Mouse (Mus musculus) hindbrain, embryonic 15.5 days (tissue): ENCODE results near the gene Scd1. TPM values are rescaled to one million over a fixed set of nuclear protein-coding genes. Genes with fewer than 3 reads are reported as not detected.

ENCODE experiments used
- ATAC-seq: fragments of 200-750 bp; cut with Nextera tagmentation; 2 replicates; pipeline ENCODE4 v1.8.0; 2017; ENCODE audit warnings: low read depth, moderate number of reproducible peaks, moderate TSS enrichment; ENCODE audit not compliant: low FRiP score
- H3K27ac ChIP-seq: fragments of 300-500 bp; sonication (generic); replicated peaks from 2 replicates; pipeline ENCODE4 v1.5.1; 2015; ENCODE audit warnings: mild to moderate bottlenecking, inconsistent platforms
- H3K27me3 ChIP-seq: fragments of 300-500 bp; sonication (generic); 2 replicates; pipeline ENCODE4 v1.6.1; 2015; ENCODE audit warnings: control low read depth, inconsistent platforms
- H3K36me3 ChIP-seq: fragments of 300-500 bp; sonication (generic); 2 replicates; pipeline ENCODE4 v1.6.1; 2015; ENCODE audit warnings: control low read depth, inconsistent platforms
- H3K4me1 ChIP-seq: fragments of 300-500 bp; sonication (generic); replicated peaks from 2 replicates; pipeline ENCODE4 v1.6.1; 2015; ENCODE audit warnings: control low read depth, inconsistent platforms
- H3K4me2 ChIP-seq: fragments of 300-500 bp; sonication (generic); 2 replicates; pipeline ENCODE4 v1.6.1; 2015; ENCODE audit warnings: moderate library complexity, mild to moderate bottlenecking, inconsistent platforms
- H3K4me3 ChIP-seq: fragments of 300-500 bp; sonication (generic); 2 replicates; pipeline ENCODE4 v1.5.1; 2015; ENCODE audit warnings: mild to moderate bottlenecking, inconsistent platforms
- H3K9ac ChIP-seq: fragments of 300-500 bp; sonication (generic); 2 replicates; pipeline ENCODE4 v1.6.1; 2015; ENCODE audit warnings: inconsistent platforms
- H3K9me3 ChIP-seq: fragments of 300-500 bp; sonication (generic); 2 replicates; pipeline ENCODE4 v1.6.1; 2016; ENCODE audit warnings: control low read depth, inconsistent platforms
- WGBS: fragments of 180-500 bp; shearing (Covaris S2); methylation state at CpG from one replicate; pipeline ENCODE4 v1.1.7; 2015; 5-methylcytosine and 5-hydroxymethylcytosine counted together
- polyA plus RNA-seq: library from polyadenylated mRNA; unstranded; fragments of >200 nt; fragmentation: Nextera tagmentation; extraction: Ambion mirVana; gene quantifications from 2 replicates; pipeline ENCODE4 v1.2.1, GENCODE M21; 2015

The Scd1 gene
- polyA plus RNA-seq, 1 experiment from 2014 or later = 9.1 TPM

- Histone ChIP-seq H3K4me3 (no peak overlapping the region), H3K27ac (no peak overlapping the region), H3K4me1 (no peaks in the 10 kb centered on the region), H3K4me2 (no peak overlapping the region), H3K9ac (no peak overlapping the region), H3K9me3 (no peaks in the 10 kb centered on the region), H3K27me3 (no peaks in the 10 kb centered on the region), H3K36me3 (peaks cover 29% of the 10 kb centered on the region; the same call in 1 of the 2 replicates)
- WGBS = 88% methylated on average over 7 of the region's 7 CpGs
- ATAC-seq = no peak
Observed at GRCm38 (mm10) chr19:44394972-44395371, 12.7 kb downstream of the Scd1 start.

- Histone ChIP-seq H3K27ac (no peak overlapping the region), H3K36me3 (peaks cover 23% of the 10 kb centered on the region; the same call in 1 of the 2 replicates), H3K4me1 (peaks cover 6% of the 10 kb centered on the region), H3K4me2 (no peak overlapping the region), H3K9me3 (no peaks in the 10 kb centered on the region), H3K9ac (no peak overlapping the region), H3K27me3 (no peaks in the 10 kb centered on the region), H3K4me3 (no peak overlapping the region)
- whole genome bisulfite sequencing = 85% methylated on average over 5 of the region's 5 CpGs
- no peak for ATAC-seq
Observed at GRCm38 (mm10) chr19:44393962-44394422, 13.7 kb downstream of the Scd1 start.

DNA sequence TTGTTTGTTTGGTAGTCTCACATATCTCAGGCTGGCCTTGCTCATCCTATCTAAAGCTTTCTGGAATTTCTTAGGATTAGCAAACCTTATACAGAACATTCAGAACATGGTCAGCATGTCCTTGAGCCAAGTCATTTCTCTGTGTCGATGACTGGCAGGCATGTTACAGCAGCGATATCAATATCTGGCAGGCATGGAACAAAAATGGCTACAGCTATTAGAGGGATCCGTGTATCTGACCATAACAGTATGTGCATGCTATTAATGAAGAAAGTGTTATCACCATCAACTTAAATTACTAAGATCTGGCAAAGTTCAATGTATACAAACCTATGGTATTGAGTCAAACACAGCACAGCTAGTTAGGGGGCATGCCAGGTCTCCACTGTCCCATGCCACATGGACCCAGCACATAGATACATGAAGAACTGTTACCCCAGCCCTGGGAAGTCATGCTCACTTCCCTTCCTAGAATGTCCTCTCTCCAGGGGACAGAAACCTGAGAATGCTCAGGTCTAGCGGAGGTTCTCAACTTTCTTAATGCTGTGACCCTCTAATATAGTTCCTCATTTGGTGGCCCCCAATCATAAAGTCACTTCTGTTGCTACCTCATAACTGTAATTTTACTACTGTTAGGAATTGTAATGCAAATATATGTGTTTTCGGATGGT is 15.2 kb downstream of the Scd1 start:
- H3K27ac ChIP-seq = no peak overlapping the region
- no peaks in the 10 kb centered on the region for H3K9me3 ChIP-seq
- H3K4me1 ChIP-seq = peaks cover 15% of the 10 kb centered on the region
- WGBS = 88% methylated on average over 5 of the region's 5 CpGs
- H3K4me3 ChIP-seq = no peak overlapping the region
- no peak for ATAC-seq
- H3K9ac ChIP-seq = no peak overlapping the region
- H3K36me3 ChIP-seq = peaks cover 15% of the 10 kb centered on the region; the same call in 1 of the 2 replicates
- no peaks in the 10 kb centered on the region for H3K27me3 ChIP-seq
- no peak overlapping the region for H3K4me2 ChIP-seq

- no peaks in the 10 kb centered on the region for H3K27me3 ChIP-seq
- no peak for ATAC-seq
- no peaks in the 10 kb centered on the region for H3K9me3 ChIP-seq
- no peak overlapping the region for H3K9ac ChIP-seq
- H3K4me1 ChIP-seq = peaks cover 15% of the 10 kb centered on the region
- WGBS = 91% methylated on average over 4 of the region's 4 CpGs
- H3K4me2 ChIP-seq = no peak overlapping the region
- peaks cover 10% of the 10 kb centered on the region; the same call in 1 of the 2 replicates for H3K36me3 ChIP-seq
- H3K27ac ChIP-seq = no peak overlapping the region
- H3K4me3 ChIP-seq = no peak overlapping the region
Observed at GRCm38 (mm10) chr19:44391856-44392255, 15.8 kb downstream of the Scd1 start.

DNA sequence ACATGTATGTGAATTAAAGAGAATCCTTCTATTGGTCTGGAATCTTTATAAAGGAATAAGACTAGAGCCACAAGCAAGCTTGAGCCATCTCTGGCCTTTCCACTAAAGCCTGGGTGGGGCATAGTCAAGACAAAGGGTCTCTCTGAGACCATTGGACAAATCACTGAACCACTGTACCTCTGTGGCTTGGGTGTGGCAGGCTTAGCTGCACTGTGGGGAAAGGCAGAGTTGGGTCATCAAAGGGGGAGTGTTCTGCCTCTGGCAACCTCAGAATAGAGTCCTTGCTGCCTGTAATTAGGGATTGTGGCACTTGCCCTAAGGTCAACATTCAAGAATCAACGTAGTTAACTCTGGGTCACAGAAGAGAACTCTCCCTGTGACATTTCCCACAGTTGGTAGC is 18.2 kb downstream of the Scd1 start:
- ATAC-seq = no peak
- no peak overlapping the region for H3K9ac ChIP-seq
- WGBS = 26% methylated on average over 1 of the region's 1 CpGs

DNA sequence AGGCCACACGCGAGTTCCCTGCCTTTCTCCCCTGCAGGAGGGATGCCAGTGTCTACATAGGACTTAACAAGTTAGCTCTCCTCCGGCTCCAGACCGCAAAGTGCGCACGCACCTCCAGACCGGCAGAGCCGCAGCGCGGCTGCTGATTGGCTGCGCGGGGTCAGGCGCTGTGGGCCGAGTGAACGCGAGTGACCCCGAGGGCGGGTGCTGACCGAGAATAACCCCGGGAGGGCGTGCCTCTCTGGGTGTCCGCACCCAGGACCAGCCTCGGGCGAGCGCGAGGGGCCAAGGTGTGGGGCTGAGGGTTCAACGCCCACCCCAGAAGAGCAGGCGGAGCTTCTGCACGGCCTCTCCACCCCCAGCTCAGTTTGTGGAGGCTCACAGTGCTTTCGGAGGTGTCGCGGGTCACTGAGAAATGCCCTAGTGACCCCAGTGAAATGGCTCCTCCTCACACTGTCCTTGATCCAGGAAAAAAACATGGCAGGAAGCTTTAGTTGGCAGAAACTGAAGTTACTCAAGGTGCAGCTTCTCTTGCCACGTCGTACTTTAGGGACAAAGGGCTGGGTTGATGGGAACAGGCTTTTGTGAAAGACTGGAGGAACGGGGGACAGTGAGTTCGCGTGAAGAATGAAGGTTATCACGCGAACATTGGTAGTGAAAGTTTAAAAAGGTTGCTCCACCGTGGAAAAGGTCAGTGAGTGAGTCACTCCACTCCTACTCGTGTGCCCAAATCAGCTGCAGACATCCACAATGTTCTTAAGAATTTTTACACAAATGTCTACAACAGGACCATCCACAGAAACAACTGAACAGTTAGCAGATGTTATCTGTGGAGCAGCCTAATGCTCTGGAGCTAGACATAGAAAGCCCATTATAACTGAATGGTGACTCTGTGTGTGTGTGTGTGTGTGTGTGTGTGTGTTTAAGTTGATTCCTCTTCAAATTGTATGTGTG is 18.9 kb downstream of the Scd1 start:
- Histone ChIP-seq H3K36me3 (no peaks in the 10 kb centered on the region), H3K9ac (peak overlapping the region; percentile 53), H3K4me1 (peaks cover 15% of the 10 kb centered on the region), H3K4me3 (peak overlapping the region; percentile 64), H3K4me2 (peak overlapping the region; percentile 78), H3K9me3 (no peaks in the 10 kb centered on the region), H3K27me3 (no peaks in the 10 kb centered on the region), H3K27ac (peak overlapping the region; percentile 78)
- ATAC-seq = peak; percentile 97
- WGBS = 4% methylated on average over 41 of the region's 41 CpGs

More for the DNA sequence above, 18.2 kb downstream of the Scd1 start:
- Histone ChIP-seq H3K4me3 (no peak overlapping the region), H3K9me3 (no peaks in the 10 kb centered on the region), H3K4me2 (no peak overlapping the region), H3K27me3 (no peaks in the 10 kb centered on the region), H3K36me3 (no peaks in the 10 kb centered on the region), H3K4me1 (peaks cover 15% of the 10 kb centered on the region), H3K27ac (0 out of 2 replicates have a peak overlapping the region, but pooled peaks have one; percentile 78)

GRCm38 (mm10) chr19:44387746-44388474 is 19.8 kb downstream of the Scd1 start:
- WGBS = 39% methylated on average over 19 of the region's 19 CpGs

DNA sequence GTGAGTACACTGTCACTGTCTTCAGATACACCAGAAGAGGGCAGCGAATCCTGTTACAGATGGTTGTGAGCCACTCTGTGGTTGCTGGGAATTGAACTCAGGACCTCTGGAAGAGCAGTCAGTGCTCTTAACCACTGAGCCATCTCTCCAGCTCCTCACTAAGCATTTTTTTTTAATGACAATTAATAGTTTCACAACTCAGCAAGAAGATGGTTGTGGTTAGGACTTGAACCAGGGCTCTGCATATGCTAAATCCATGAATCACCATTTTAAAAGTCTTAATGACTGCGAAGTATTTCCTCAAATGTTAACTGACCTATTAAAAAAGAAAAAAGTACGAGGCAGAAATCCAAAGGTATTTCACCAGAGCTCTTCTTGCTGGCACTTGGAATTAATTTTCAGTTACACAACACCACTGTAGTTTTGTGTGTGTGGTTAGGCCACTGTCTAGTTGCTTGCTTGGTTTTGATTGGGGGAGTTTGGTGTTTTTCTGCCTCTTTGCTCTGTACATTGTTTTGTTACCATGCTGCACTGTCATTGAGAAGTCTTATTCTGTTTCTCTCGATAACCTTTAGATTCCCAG is 20.5 kb downstream of the Scd1 start:
- Histone ChIP-seq H3K4me1 (peaks cover 15% of the 10 kb centered on the region), H3K27ac (no peak overlapping the region), H3K4me2 (no peak overlapping the region), H3K9ac (no peak overlapping the region), H3K4me3 (no peak overlapping the region), H3K9me3 (no peaks in the 10 kb centered on the region), H3K36me3 (no peaks in the 10 kb centered on the region), H3K27me3 (no peaks in the 10 kb centered on the region)
- WGBS = 94% methylated on average over 4 of the region's 4 CpGs
- ATAC-seq = no peak

More at GRCm38 (mm10) chr19:44387746-44388474, 19.8 kb downstream of the Scd1 start:
- peaks cover 15% of the 10 kb centered on the region for H3K4me1 ChIP-seq
- no peaks in the 10 kb centered on the region for H3K27me3 ChIP-seq
- H3K36me3 ChIP-seq = no peaks in the 10 kb centered on the region
- no peak for ATAC-seq
- H3K9ac ChIP-seq = peak overlapping the region; percentile 53
- H3K4me3 ChIP-seq = peak overlapping the region; percentile 64
- no peaks in the 10 kb centered on the region for H3K9me3 ChIP-seq
- H3K4me2 ChIP-seq = peak overlapping the region; percentile 78
- peak overlapping the region; percentile 78 for H3K27ac ChIP-seq

DNA sequence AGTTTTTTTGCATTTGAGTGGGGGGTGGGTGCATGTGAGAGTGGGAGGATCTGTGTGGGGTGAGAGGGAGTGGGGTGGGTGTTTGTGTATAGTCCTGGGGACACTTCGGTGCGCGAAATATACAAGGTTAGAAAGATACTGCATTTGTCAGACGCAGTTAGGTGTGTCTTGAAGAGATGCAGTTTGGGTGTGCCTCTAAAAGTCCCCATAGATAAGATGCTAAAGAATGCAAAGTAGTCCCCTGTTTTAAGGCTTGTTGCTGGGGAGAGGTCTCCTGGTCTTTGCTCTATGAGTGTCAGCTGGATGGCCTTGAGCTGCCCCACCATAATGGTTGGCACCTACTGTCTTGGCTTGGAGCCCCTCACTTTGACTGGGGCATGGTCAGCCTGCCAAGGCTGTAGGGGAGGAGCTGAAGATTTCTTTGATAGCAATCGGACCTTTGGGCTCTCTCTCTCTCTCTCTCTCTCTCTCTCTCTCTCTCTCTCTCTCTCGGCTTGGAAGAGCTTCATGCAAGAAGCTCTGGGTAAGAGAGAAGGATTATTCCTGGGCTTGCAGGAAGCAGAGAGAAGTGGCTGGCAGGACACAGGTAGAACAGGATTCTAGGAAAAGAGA is 21.7 kb downstream of the Scd1 start:
- Histone ChIP-seq H3K4me1 (peaks cover 15% of the 10 kb centered on the region), H3K36me3 (no peaks in the 10 kb centered on the region), H3K4me3 (no peak overlapping the region), H3K27ac (no peak overlapping the region), H3K4me2 (no peak overlapping the region), H3K9me3 (no peaks in the 10 kb centered on the region), H3K27me3 (no peaks in the 10 kb centered on the region), H3K9ac (no peak overlapping the region)
- no peak for ATAC-seq
- 85% methylated on average over 6 of the region's 6 CpGs for WGBS

DNA sequence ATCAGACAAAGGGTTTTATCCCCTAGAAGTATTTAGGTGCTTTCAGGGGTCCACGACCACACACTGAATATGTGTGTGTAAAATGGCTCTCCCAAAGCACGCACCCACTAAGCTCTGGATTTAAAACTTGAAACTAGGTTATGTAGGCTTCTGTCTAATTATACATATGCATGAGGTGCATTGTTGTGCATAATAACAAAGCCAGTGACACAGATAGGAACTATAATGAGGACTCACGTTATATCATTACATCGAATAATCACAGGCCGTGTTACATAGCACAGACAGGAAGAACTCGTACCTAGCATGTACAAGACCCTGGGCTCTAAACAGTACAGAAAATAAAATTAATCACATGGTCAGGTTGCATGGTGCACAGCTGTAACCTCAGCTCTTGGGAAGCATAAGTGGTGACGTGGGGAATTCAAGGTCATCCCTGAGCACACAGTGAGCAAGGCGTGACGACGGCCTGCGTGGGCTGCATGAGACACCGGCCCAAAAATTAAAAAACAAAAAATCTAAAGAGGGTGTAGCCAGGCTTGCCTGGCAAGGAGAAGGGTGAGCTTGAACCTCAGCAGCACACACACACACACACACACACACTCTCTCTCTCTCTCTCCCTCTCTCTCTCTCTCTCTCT is 24.9 kb downstream of the Scd1 start:
- Histone ChIP-seq H3K4me2 (no peak overlapping the region), H3K9me3 (no peaks in the 10 kb centered on the region), H3K9ac (no peak overlapping the region), H3K36me3 (no peaks in the 10 kb centered on the region), H3K27ac (no peak overlapping the region), H3K4me3 (no peak overlapping the region), H3K27me3 (no peaks in the 10 kb centered on the region), H3K4me1 (peaks cover under 1% of the 10 kb centered on the region)
- WGBS = 68% methylated on average over 12 of the region's 12 CpGs
- no peak for ATAC-seq

GRCm38 (mm10) chr19:44380065-44380464 is 27.6 kb downstream of the Scd1 start:
- no peaks in the 10 kb centered on the region for H3K4me1 ChIP-seq
- no peak for ATAC-seq
- H3K27me3 ChIP-seq = no peaks in the 10 kb centered on the region
- no peaks in the 10 kb centered on the region for H3K9me3 ChIP-seq
- no peaks in the 10 kb centered on the region for H3K36me3 ChIP-seq
- WGBS = 90% methylated on average over 4 of the region's 4 CpGs
- no peak overlapping the region for H3K4me3 ChIP-seq
- no peak overlapping the region for H3K9ac ChIP-seq
- no peak overlapping the region for H3K4me2 ChIP-seq
- H3K27ac ChIP-seq = no peak overlapping the region
